Mouse (Mus musculus): ENCODE measurements around the gene Rabggtb. TPM values are rescaled to one million over a fixed set of nuclear protein-coding genes. Genes with fewer than 3 reads are reported as not detected.
"Not testable (repeated sequence)": the region's sequence is repeated elsewhere in the genome, so short reads cannot be mapped to it uniquely, and the experiment has no call there.

Rabggtb gene
- total RNA-seq, 2 experiments from 2014 or later = 69.2 to 70.8 TPM

GRCm38 (mm10) chr3:153889188-153889781 lies 23.5 kb downstream of the Rabggtb start:
- Histone ChIP-seq H3K27ac (no peak overlapping the region), H3K4me3 (no peak overlapping the region)
- no peak for DNase-seq (ENCODE audit: extremely low spot score in 1 of 2, low spot score in 2 of 2)
- intact Hi-C loops (cut with DNase I) = no loop called here
- TF ChIP-seq CTCF (IDR thresholded peaks at IDR 0.05) = no peak

GRCm38 (mm10) chr3:153888141-153888540 lies 24.7 kb downstream of the Rabggtb start:
- no peak for DNase-seq (ENCODE audit: extremely low spot score in 1 of 2, low spot score in 2 of 2)
- Histone ChIP-seq H3K27ac (no peak overlapping the region), H3K4me3 (no peak overlapping the region)
- no peak for TF ChIP-seq CTCF (IDR thresholded peaks at IDR 0.05)
- intact Hi-C loops (cut with DNase I) = no loop called here

DNA sequence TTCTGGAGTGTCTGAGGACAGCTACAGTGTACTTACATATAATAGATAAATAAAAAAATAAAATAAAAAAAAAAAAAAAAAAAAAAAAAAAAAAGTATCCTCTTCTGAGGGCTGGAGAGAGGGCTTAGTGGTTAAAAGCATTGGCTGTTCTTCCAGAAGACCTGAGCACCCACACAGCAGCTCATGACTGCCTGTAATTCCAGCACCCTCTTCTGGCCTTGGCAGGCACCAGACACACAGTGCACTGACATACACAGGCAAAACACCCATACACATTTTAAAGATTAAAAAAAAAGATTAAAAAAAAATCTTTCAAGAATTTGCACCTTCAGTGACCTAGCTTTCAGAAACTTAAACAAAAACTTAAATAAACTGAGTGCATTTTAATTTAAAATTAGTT lies 26.5 kb downstream of the Rabggtb start:
- no peak for DNase-seq (ENCODE audit: extremely low spot score in 1 of 2, low spot score in 2 of 2)
- intact Hi-C loops (cut with DNase I) = no loop called here
- no peak; the same call in 1 of the 2 replicates for TF ChIP-seq CTCF (IDR thresholded peaks at IDR 0.05)
- Histone ChIP-seq H3K4me3 (no peak overlapping the region), H3K27ac (no peak overlapping the region)

DNA sequence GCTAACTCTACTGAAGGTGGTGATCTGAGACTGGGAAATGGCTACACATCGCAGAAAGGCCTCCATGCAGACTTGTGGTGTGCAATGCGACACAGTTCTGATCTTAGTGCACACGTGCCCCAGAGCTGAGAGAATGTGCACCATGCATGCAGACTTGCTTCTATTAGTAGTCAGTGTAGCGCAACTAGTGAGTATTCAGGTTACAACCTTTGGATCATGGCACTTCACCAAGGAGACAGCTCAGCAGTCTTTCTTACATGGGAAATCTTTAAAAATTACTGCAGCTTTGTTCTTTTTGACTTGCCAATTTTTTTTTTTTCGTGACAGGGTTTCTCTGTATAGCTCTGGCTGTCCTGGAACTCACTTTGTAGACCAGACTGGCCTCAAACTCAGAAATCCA lies 41.4 kb downstream of the Rabggtb start:
- H3K4me3 ChIP-seq = no peak overlapping the region
- DNase-seq (ENCODE audit: extremely low spot score in 1 of 2, low spot score in 2 of 2) = no peak
- H3K27ac ChIP-seq = no peak overlapping the region
- intact Hi-C loops (cut with DNase I) = no loop called here
- no peak for TF ChIP-seq CTCF (IDR thresholded peaks at IDR 0.05)

- no peak for DNase-seq (ENCODE audit: extremely low spot score in 1 of 2, low spot score in 2 of 2)
- TF ChIP-seq CTCF (IDR thresholded peaks at IDR 0.05) = no peak; the same call in none of the 2 replicates
These were observed 45.4 kb downstream of the Rabggtb start for GRCm38 (mm10) chr3:153867149-153868136.

DNA sequence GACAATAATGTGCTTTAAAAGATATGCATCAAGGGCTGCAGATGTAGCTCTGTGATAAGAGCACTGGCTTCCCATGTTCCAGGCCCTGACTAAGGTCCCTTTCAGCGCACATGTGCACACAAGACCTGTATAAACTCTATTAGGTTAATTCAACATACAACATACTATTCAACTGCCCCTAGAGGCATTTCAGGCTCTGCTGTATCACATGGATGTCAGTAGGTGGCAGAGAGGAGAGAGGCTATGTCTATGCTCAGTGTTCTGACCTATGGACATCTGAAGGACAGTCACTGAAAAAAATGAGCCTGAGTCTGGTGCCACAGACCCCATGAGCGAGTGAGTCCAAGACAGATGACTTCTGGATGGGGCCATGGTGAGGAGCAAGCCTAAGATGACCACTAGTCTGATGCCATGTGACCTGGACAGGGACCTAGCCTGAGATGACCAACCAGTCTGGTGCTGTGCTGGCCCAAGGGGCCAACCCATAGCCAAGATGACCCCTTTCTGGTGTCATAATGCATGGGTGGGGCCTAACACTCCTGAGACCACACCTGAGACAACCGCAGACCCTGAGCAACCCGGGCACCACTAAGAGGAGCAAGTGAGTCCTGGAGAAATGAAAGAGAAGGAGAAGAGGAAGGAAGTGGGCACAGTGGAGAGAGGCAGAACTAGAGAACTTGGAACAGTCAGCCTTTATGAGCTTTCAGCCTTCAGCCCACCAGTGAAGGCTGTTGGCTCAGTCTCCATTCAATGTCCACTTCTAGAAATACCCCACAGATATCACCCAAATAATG lies 48.0 kb downstream of the Rabggtb start:
- intact Hi-C loops (cut with DNase I) = no loop called here
- TF ChIP-seq CTCF (IDR thresholded peaks at IDR 0.05) = no peak
- Histone ChIP-seq H3K27ac (no peak overlapping the region), H3K4me3 (no peak overlapping the region)
- no peak for DNase-seq (ENCODE audit: extremely low spot score in 1 of 2, low spot score in 2 of 2)

More at GRCm38 (mm10) chr3:153867149-153868136, 45.4 kb downstream of the Rabggtb start:
- Histone ChIP-seq H3K4me3 (no peak overlapping the region), H3K27ac (no peak overlapping the region)
- intact Hi-C loops (cut with DNase I) = no loop called here

DNA sequence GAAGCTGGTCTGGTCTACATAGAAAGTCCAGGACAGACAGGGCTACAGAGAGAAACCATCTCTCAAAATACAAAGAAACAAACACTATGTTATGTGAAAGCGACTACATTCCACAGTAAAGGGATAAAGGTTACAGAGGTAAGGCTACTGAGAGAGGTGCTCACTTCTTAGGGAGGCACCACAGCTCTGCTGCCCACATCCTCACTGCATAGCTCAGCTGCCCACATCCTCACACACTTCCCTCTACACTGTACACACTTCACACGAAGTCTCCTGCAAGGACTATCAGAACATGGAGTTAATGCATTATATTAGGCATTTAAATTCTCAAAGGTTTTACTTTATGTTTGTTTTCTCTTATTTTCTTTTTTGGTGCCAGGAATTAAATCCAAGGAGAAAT lies 49.0 kb downstream of the Rabggtb start:
- no peak for TF ChIP-seq CTCF (IDR thresholded peaks at IDR 0.05)
- DNase-seq (ENCODE audit: extremely low spot score in 1 of 2, low spot score in 2 of 2) = no peak
- intact Hi-C loops (cut with DNase I) = no loop called here
- Histone ChIP-seq H3K4me3 (no peak overlapping the region), H3K27ac (no peak overlapping the region)

GRCm38 (mm10) chr3:153860392-153860791 lies 52.4 kb downstream of the Rabggtb start:
- intact Hi-C loops (cut with DNase I); DNase-seq (ENCODE audit: extremely low spot score in 1 of 2, low spot score in 2 of 2); H3K4me3 ChIP-seq; H3K27ac ChIP-seq: not testable (repeated sequence)

DNA sequence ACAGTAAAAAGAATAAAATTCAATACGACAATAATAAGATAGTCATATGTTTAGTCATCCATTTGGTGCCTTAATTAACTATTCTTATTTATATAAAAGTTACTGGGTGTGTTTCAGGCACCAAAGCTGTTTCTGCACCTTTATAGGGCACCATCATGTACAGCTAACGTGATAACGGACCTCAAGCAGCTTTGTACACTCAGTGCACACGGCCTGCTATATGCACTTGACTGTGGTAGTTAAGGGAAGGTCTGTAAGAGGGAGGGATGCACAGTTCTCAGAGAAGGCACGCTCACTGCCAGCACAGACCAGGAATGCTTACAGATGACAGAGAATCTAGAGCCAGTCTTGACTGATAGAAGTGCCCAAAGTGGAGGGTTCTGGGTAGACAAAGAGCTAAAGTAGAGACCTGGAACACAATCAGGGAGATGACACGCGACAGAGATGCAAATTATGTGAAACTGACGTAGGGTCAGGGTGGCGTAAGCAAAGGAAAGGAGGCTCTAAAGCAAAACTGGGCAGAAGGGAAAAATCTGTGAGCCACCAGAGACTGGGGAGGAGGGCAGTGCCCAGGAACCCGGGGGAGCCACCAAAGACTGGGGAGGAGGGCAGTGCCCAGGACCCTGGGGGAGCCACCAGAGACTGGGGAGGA lies 54.3 kb downstream of the Rabggtb start:
- no peak for TF ChIP-seq CTCF (IDR thresholded peaks at IDR 0.05)
- no peak for DNase-seq (ENCODE audit: extremely low spot score in 1 of 2, low spot score in 2 of 2)
- intact Hi-C loops (cut with DNase I) = no loop called here
- Histone ChIP-seq H3K27ac (no peak overlapping the region), H3K4me3 (no peak overlapping the region)

Other genes with a start within 250 kb of the Rabggtb start
- gene St6galnac3, start 187.8 kb downstream of the Rabggtb start, total RNA-seq (2021) = 10 to 100 TPM; 17.1 to 18.8 TPM
- gene Asb17, start 68.8 kb downstream of the Rabggtb start, total RNA-seq (2021) = not detected
- under 1 TPM; 0.30 to 0.36 TPM for gene Msh4, start 6.9 kb downstream of the Rabggtb start, total RNA-seq (2021)
- gene Acadm, start 31.6 kb upstream of the Rabggtb start, total RNA-seq (2021) = 10 to 100 TPM; 44.8 to 47.3 TPM
- 1 to 10 TPM; 9.0 to 9.3 TPM for gene Slc44a5, start 60.4 kb upstream of the Rabggtb start, total RNA-seq (2021)

All from left cerebral cortex, adult 2 months (tissue).